Mouse (Mus musculus): ENCODE results near the gene Erich4.

DNA sequence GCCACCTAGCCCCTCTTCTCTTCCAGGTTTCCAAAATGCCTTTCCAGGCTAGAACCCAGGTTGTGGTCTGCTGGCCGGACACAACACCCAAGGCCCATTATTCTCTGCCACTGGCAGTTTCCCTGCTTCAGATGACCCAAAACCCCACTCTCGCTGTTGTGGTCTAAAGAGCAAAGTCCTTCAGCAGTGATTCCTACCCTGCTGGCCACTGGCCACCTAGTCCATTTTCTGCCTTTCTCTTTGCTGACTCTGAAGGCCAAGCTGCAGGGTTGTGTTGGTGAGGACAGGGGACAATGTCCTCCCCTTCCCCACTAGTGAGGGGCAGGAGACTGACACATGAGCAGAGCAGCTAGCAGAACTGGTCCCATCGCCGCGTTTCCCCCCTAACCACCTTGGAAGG lies 40.6 kb downstream of the Erich4 start:
- TF ChIP-seq USF1 (IDR thresholded peaks at IDR 0.05; ENCODE audit: low read depth) (no peak), MYOG (IDR thresholded peaks at IDR 0.05; ENCODE audit: control insufficient read depth in 1 of 3, insufficient read depth in 1 of 3, insufficient read length in 2 of 3, low read depth in 2 of 3) (no peak), POLR2A (IDR thresholded peaks at IDR 0.05; ENCODE audit: insufficient read length, low read depth) (no peak), POLR2AphosphoS2 (IDR thresholded peaks at IDR 0.05; ENCODE audit: insufficient read length, low read depth) (no peak), MAX (IDR thresholded peaks at IDR 0.05; ENCODE audit: low read depth) (no peak), TCF12 (IDR thresholded peaks at IDR 0.05; ENCODE audit: insufficient read depth, poor library complexity, severe bottlenecking) (no peak), TCF3 (IDR thresholded peaks at IDR 0.05; ENCODE audit: insufficient read length, low read depth) (no peak), CEBPB (IDR thresholded peaks at IDR 0.05; ENCODE audit: insufficient read depth, poor library complexity, severe bottlenecking) (no peak), SRF (IDR thresholded peaks at IDR 0.05; ENCODE audit: control insufficient read depth, insufficient read length, low read depth) (no peak), E2F4 (IDR thresholded peaks at IDR 0.05; ENCODE audit: insufficient read depth) (no peak), MYOD1 (IDR thresholded peaks at IDR 0.05; ENCODE audit: control insufficient read depth in 1 of 3, insufficient read length in 2 of 3, low read depth in 2 of 3) (no peak)

Measured in myocyte (in vitro differentiated cells).